Mouse (Mus musculus) large intestine, adult 2 months (tissue): ENCODE results near the gene Ccnb1ip1. TPM values are rescaled to one million over a fixed set of nuclear protein-coding genes. Genes with fewer than 3 reads are reported as not detected.
"Not testable (repeated sequence)": the region's sequence is repeated elsewhere in the genome, so short reads cannot be mapped to it uniquely, and the experiment has no call there.

Source experiments
- DNase-seq: peaks from one replicate; pipeline ENCODE4 v3.0.0-alpha.2; 2012; ENCODE audit warnings: low read depth, low spot score
- WGBS: fragments of 180-500 bp; shearing (Covaris S2); methylation state at CpG from one replicate; pipeline ENCODE4 v1.1.7; 2018; 5-methylcytosine and 5-hydroxymethylcytosine counted together
- polyA plus RNA-seq: library from polyadenylated mRNA; depleted of rRNA; stranded (reverse); fragments of >200 nt; gene quantifications from 2 replicates; pipeline ENCODE4 v1.2.3, GENCODE M21; 2012; rRNA removed

Gene Ccnb1ip1
- not detected in 2 replicates for polyA plus RNA-seq

- DNase-seq = peak; percentile 89
- under 1% methylated on average over 42 of the region's 42 CpGs for WGBS
These were observed at the start of gene Ccnb1ip1, which contains the start of gene Parp2 for GRCm38 (mm10) chr14:50807487-50808072. Gene Ccnb1ip1 (minus strand): TSS chr14:50807732. Gene Parp2 (plus strand): TSS chr14:50807841.

- WGBS = 28% methylated on average over 5 of the region's 5 CpGs
These were observed 48.3 kb upstream of the Ccnb1ip1 start for GRCm38 (mm10) chr14:50855788-50856187.

GRCm38 (mm10) chr14:50837236-50837635 lies 29.7 kb upstream of the Ccnb1ip1 start:
- no peak for DNase-seq
- 77% methylated on average over 6 of the region's 6 CpGs for WGBS

More at GRCm38 (mm10) chr14:50855788-50856187, 48.3 kb upstream of the Ccnb1ip1 start:
- peak; percentile 79 for DNase-seq

GRCm38 (mm10) chr14:50834435-50834834 lies 26.9 kb upstream of the Ccnb1ip1 start:
- no peak for DNase-seq
- 53% methylated on average over 2 of the region's 2 CpGs for WGBS

- DNase-seq = no peak
- 75% methylated on average over 10 of the region's 10 CpGs for WGBS
These were observed 26.4 kb upstream of the Ccnb1ip1 start for GRCm38 (mm10) chr14:50833964-50834363.

- WGBS = 62% methylated on average over 3 of the region's 3 CpGs
- DNase-seq = no peak
These were observed 22.3 kb upstream of the Ccnb1ip1 start for GRCm38 (mm10) chr14:50829878-50830277.

GRCm38 (mm10) chr14:50826579-50826978 lies 19.0 kb upstream of the Ccnb1ip1 start:
- no peak for DNase-seq
- WGBS = 91% methylated on average over 4 of the region's 4 CpGs

GRCm38 (mm10) chr14:50824219-50824618 lies 16.7 kb upstream of the Ccnb1ip1 start:
- no peak for DNase-seq
- 76% methylated on average over 9 of the region's 9 CpGs for WGBS

GRCm38 (mm10) chr14:50823240-50823639 lies 15.7 kb upstream of the Ccnb1ip1 start:
- no peak for DNase-seq
- WGBS = 83% methylated on average over 2 of the region's 2 CpGs

- peak; percentile 32 for DNase-seq
- WGBS = 56% methylated on average over 2 of the region's 2 CpGs
These were observed 5.5 kb upstream of the Ccnb1ip1 start for GRCm38 (mm10) chr14:50813060-50813459.

- DNase-seq = not testable (repeated sequence)
- 84% methylated on average over 5 of the region's 5 CpGs for WGBS
These were observed 1.1 kb downstream of the Ccnb1ip1 start for GRCm38 (mm10) chr14:50806469-50806868.

- 66% methylated on average over 13 of the region's 13 CpGs for WGBS
These were observed 2.8 kb downstream of the Ccnb1ip1 start for GRCm38 (mm10) chr14:50804683-50805082.

GRCm38 (mm10) chr14:50802843-50803562 lies 4.5 kb downstream of the Ccnb1ip1 start:
- WGBS = 64% methylated on average over 4 of the region's 4 CpGs
- no peak for DNase-seq

More at GRCm38 (mm10) chr14:50804683-50805082, 2.8 kb downstream of the Ccnb1ip1 start:
- no peak for DNase-seq

GRCm38 (mm10) chr14:50802441-50802840 lies 5.1 kb downstream of the Ccnb1ip1 start:
- DNase-seq = no peak
- 84% methylated on average over 6 of the region's 6 CpGs for WGBS

GRCm38 (mm10) chr14:50799502-50800259 lies 7.9 kb downstream of the Ccnb1ip1 start:
- DNase-seq = peak; percentile 36
- 5% methylated on average over 3 of the region's 3 CpGs for WGBS

- WGBS = 63% methylated on average over 2 of the region's 2 CpGs
These were observed 9.0 kb downstream of the Ccnb1ip1 start for GRCm38 (mm10) chr14:50798512-50798911.

GRCm38 (mm10) chr14:50796464-50796863 lies 11.1 kb downstream of the Ccnb1ip1 start:
- no peak for DNase-seq
- WGBS = 82% methylated on average over 1 of the region's 1 CpGs

More at GRCm38 (mm10) chr14:50798512-50798911, 9.0 kb downstream of the Ccnb1ip1 start:
- DNase-seq = no peak

GRCm38 (mm10) chr14:50795965-50796364 lies 11.6 kb downstream of the Ccnb1ip1 start:
- WGBS = 84% methylated on average over 4 of the region's 4 CpGs
- DNase-seq = no peak

- DNase-seq = no peak
- WGBS = 92% methylated on average over 24 of the region's 24 CpGs
These were observed 12.1 kb downstream of the Ccnb1ip1 start for GRCm38 (mm10) chr14:50795261-50795935.

GRCm38 (mm10) chr14:50788157-50788556 lies 19.4 kb downstream of the Ccnb1ip1 start:
- 5% methylated on average over 2 of the region's 2 CpGs for WGBS
- DNase-seq = no peak
